Mouse (Mus musculus): ENCODE results near the gene Cldn9.

GRCm38 (mm10) chr17:23675564-23676281 is 8.1 kb downstream of the Cldn9 start:
- TF ChIP-seq CTCF (IDR thresholded peaks at IDR 0.05; ENCODE audit: low read depth, low read length) (no peak), TAL1 (conservative IDR thresholded peaks at IDR 0.05; ENCODE audit: low read depth, low read length) (no peak)
